Mouse (Mus musculus) lung, adult 2 months (tissue): ENCODE measurements around the gene Aldh3b3. TPM values are rescaled to one million over a fixed set of nuclear protein-coding genes. Genes with fewer than 3 reads are reported as not detected.
"Not testable (repeated sequence)": the region's sequence is repeated elsewhere in the genome, so short reads cannot be mapped to it uniquely, and the experiment has no call there.

ENCODE experiments used
- DNase-seq: peaks from one replicate; pipeline ENCODE4 v3.0.0; 2022
- H3K4me1 ChIP-seq: fragments of 200-500 bp; 2 replicates; pipeline ENCODE4 v1.6.1; 2011; ENCODE audit warnings: low read length; ENCODE audit not compliant: control insufficient read depth, insufficient read depth
- H3K4me3 ChIP-seq: fragments of 200-500 bp; replicated peaks from 2 replicates; pipeline ENCODE3; 2011; ENCODE audit warnings: low read depth, mild to moderate bottlenecking, control low read depth, low read length; ENCODE audit errors: extremely low read depth
- CTCF ChIP-seq: fragments of 200-500 bp; IDR thresholded peaks from 2 replicates; pipeline ENCODE4 v1.5.1; 2011; ENCODE audit warnings: mild to moderate bottlenecking, low read length, control low read depth; ENCODE audit not compliant: insufficient read depth
- POLR2A ChIP-seq: fragments of 200-500 bp; IDR thresholded peaks from 2 replicates; pipeline ENCODE4 v1.6.1; 2011; ENCODE audit warnings: low read depth, mild to moderate bottlenecking, control low read depth, low read length, borderline replicate concordance; ENCODE audit errors: extremely low read depth
- WGBS: fragments of 180-500 bp; shearing (Covaris S2); methylation state at CpG from one replicate; pipeline ENCODE4 v1.1.7; 2018; 5-methylcytosine and 5-hydroxymethylcytosine counted together
- polyA plus RNA-seq: library from polyadenylated mRNA; depleted of rRNA; stranded (reverse); fragments of >200 nt; gene quantifications from 2 replicates; pipeline ENCODE4 v1.2.3, GENCODE M21; 2012

Gene Aldh3b3
- polyA plus RNA-seq, 1 experiment, result 0.21 TPM

GRCm38 (mm10) chr19:3964030-3964429, 5.6 kb downstream of the Aldh3b3 start:
- TF ChIP-seq POLR2A (no peak), CTCF (no peak)
- H3K4me3 ChIP-seq, result no peak overlapping the region
- H3K4me1 ChIP-seq, result no peaks in the 10 kb centered on the region
- 72% methylated on average over 4 of the region's 4 CpGs for WGBS
- DNase-seq, result no peak

DNA sequence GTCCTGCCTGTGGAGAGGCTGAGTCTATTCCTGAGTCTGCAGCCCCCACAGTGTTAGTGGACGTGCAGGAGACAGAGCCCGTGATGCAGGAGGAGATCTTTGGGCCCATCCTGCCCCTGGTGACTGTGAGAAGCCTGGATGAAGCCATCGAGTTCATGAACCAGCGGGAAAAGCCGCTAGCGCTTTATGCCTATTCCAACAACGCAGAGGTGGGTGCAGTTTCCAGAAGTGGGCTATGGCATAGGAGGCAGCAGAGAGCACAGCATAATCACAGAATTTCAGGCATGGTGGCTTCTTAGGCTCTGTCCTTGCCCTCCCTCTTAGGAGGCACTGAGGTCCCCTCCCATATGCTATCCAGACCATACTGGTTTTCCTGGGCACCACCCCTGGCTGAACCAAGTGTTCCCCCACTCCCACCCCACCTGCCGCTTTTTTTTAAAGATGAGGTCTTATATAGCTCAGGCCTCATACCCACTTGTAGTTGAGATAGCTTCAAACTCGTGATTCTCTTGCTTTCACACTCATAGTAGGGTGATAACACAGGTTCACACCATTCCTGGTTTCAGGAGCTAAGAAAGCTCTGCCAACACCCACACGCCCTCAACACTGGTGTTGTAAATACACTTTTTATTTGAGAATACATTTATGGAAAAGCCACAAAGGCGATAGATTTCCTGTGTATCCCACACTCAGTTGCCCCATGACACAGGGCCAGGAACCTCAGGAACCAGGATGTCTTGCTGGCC, 8.1 kb downstream of the Aldh3b3 start:
- 67% methylated on average over 11 of the region's 11 CpGs for WGBS
- Histone ChIP-seq H3K4me3 (no peak overlapping the region), H3K4me1 (no peaks in the 10 kb centered on the region)
- no peak for DNase-seq
- no peak for TF ChIP-seq CTCF
- no peak for TF ChIP-seq POLR2A

DNA sequence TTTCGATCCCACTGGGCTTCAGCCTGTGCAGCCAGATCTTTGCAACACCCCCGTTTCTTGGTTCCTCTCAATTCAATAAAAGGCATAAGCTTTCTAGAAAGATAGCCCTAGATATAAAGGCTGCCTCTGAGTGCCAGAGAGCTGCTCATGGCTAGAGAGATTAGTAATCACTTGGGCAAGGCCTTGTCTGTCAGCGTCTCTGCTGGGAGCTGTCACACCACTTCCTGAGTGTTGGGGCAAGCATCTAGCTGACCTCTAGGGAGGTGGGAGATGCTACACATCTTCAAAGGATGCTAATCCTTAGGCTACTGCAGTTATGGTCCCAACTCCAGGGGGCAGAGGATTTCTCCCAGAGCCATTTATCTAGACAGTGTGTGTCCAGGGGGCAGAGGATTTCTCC, 8.8 kb downstream of the Aldh3b3 start:
- DNase-seq, result no peak
- Histone ChIP-seq H3K4me3 (no peak overlapping the region), H3K4me1 (no peaks in the 10 kb centered on the region)
- TF ChIP-seq CTCF (no peak), POLR2A (no peak)
- 54% methylated on average over 3 of the region's 3 CpGs for WGBS

- 38% methylated on average over 9 of the region's 9 CpGs for WGBS
- Histone ChIP-seq H3K4me3 (no peak within 1 kb of the TSS), H3K4me1 (no peaks in the 10 kb centered on the region)
- TF ChIP-seq CTCF (no peak), POLR2A (no peak)
- no peak for DNase-seq
Observed at GRCm38 (mm10) chr19:3972229-3972628, 13.8 kb downstream of the Aldh3b3 start, which contains the start of gene Aldh3b2. Gene Aldh3b2, plus strand, starts transcription at chr19:3972328.

DNA sequence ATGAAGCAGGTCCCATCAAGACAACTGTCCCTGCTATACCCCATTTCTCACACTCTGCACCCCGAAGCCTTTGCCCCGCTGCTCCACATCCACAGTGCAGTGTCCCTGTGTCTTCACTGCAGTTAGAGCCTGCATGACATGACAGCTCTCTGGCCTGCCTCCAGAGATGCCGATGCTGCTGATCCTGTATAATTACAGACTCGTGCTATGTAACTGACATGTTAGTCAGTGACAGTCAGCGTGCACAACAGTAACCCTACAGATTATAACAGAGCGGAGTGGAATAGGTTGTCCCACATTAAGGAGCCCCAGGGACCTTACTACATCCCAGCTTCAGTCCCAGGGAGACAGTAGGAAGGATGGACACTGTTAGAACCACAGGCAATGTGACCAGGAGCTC, 16.2 kb downstream of the Aldh3b3 start:
- H3K4me1 ChIP-seq, H3K4me3 ChIP-seq, DNase-seq: not testable (repeated sequence)
- 83% methylated on average over 6 of the region's 6 CpGs for WGBS

- WGBS, result 67% methylated on average over 2 of the region's 2 CpGs
- H3K4me1 ChIP-seq, result no peaks in the 10 kb centered on the region
- no peak overlapping the region for H3K4me3 ChIP-seq
- no peak for TF ChIP-seq CTCF
- no peak for TF ChIP-seq POLR2A
- DNase-seq, result no peak
Observed at GRCm38 (mm10) chr19:3975866-3976265, 17.4 kb downstream of the Aldh3b3 start.

DNA sequence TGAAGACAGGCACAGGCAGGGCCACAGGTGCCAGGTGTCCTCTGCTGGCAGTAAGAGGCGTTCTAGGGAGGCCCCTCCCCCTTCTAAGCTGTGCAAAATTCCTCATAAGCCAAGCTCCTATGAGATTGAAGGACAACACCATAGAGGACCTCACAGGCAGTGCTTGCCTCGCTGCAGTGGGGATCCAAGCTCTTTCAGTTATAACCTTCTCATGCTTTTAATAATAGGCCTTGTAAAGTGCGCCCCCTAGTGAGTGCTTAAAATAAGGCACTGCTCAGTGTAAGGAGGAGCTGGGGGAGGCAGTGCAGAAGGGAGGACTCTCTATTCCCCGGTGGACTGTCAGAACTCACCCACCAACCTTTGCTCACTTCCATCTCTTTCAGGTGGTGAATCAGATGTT, 21.9 kb downstream of the Aldh3b3 start:
- peak; percentile 69 for DNase-seq
- Histone ChIP-seq H3K4me3 (no peak overlapping the region), H3K4me1 (peaks cover 3% of the 10 kb centered on the region)
- WGBS, result 7% methylated on average over 4 of the region's 4 CpGs
- TF ChIP-seq POLR2A (no peak), CTCF (peak; percentile 64)

DNA sequence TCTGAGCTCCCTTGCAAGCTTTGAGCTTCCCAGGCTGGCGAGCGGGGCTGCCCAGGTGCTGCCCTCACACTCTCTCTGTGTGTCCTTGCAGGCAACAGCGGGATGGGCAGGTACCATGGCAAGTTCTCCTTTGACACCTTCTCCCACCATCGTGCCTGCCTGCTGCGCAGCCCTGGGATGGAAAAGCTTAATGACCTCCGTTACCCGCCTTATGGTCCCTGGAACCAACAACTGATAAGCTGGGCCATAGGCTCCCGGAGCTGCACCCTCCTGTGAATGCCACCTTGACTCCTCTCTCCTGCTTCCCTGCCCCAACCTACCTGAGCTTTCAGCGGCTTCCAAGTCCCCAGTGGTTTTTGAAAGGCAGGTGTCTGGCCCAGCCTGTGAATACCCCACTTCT, 22.5 kb downstream of the Aldh3b3 start:
- DNase-seq, result no peak
- H3K4me3 ChIP-seq, result no peak overlapping the region
- TF ChIP-seq CTCF (no peak), POLR2A (no peak)
- peaks cover 3% of the 10 kb centered on the region for H3K4me1 ChIP-seq
- 78% methylated on average over 9 of the region's 9 CpGs for WGBS

DNA sequence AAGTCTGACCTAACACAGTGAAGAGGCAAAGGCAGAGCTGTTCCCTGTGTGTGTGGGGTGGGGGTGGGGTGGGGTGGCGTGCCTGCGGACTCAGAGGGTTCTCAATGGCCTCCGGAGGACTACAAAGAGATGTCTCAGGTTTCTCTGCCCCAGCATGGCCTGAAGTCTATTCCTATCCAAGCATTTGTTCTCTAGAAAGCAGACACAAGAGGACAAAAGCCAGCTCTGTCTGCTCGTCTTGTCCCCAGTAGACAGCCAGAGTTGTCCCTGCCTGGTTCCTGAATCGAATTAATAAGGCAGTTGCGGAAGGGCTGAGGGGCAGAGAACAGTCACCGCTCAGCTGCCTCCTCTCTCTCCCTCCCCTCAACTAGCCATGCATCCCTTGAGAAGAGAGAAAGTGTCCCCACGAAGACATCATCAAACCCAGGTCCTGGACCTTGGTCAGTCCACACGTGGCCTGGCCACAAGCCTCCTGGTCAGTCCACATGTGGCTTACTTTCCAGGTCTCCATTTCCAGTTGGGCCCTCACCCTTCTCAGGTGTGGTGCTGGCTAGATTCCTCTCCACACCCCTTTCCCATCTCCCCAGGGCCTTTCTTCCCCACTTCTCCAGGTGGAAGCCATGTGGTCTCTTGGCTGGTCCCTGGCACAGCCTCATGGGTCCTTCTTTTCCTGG, 25.2 kb downstream of the Aldh3b3 start:
- DNase-seq, result no peak
- peaks cover 6% of the 10 kb centered on the region for H3K4me1 ChIP-seq
- TF ChIP-seq POLR2A (no peak), CTCF (no peak)
- H3K4me3 ChIP-seq, result no peak overlapping the region
- 79% methylated on average over 9 of the region's 9 CpGs for WGBS

- no peak for TF ChIP-seq CTCF
- TF ChIP-seq POLR2A, result no peak
- no peak overlapping the region for H3K4me3 ChIP-seq
- peaks cover 6% of the 10 kb centered on the region for H3K4me1 ChIP-seq
- 31% methylated on average over 8 of the region's 8 CpGs for WGBS
- DNase-seq, result no peak
Observed at GRCm38 (mm10) chr19:3985261-3985681, 26.8 kb downstream of the Aldh3b3 start.
